Comparison of ENCODE assay signal across 8 mouse cellular contexts in genomic region chr3:52196047-52196935, GRCm38 (mm10).
A peak's percentile ranks its signal among the peaks of the same experiment; 100 is the strongest.
DNase-seq lines count a peak whose midpoint lies in the region; ATAC-seq and TF ChIP-seq lines count a peak whose summit lies in the region.

No protein-coding gene starts in this region.

- peak; percentile 71 for ATAC-seq in intestine, postnatal 0 days
- ATAC-seq in limb, embryonic 13.5 days (ENCODE audit: low FRiP score, low read depth): peak; percentile 72
- peak; percentile 89 for ATAC-seq in midbrain, embryonic 13.5 days
- no peak for ATAC-seq in erythroid progenitor cell, adult 5-6 weeks (replicated peaks; ENCODE audit: low FRiP score, poor library complexity, severe bottlenecking)

- peaks cover 6% of the 10 kb centered on the region for H3K4me1 ChIP-seq in intestine, postnatal 0 days (replicated peaks; ENCODE audit: control insufficient read depth, insufficient read depth, low read length)
- peaks cover 26% of the 10 kb centered on the region for H3K4me1 ChIP-seq in limb, embryonic 13.5 days
- H3K4me1 ChIP-seq in midbrain, embryonic 13.5 days (replicated peaks): peaks cover 16% of the 10 kb centered on the region
- H3K4me1 ChIP-seq in small intestine, adult 2 months (ENCODE audit: control insufficient read depth, insufficient read depth, insufficient read length, low read length): peaks cover 13% of the 10 kb centered on the region

- H3K27me3 ChIP-seq in intestine, postnatal 0 days (replicated peaks; ENCODE audit: control insufficient read depth, insufficient read depth, low read length): no peaks in the 10 kb centered on the region
- no peaks in the 10 kb centered on the region; the same call in 1 of the 2 replicates for H3K27me3 ChIP-seq in limb, embryonic 13.5 days
- no peaks in the 10 kb centered on the region for H3K27me3 ChIP-seq in midbrain, embryonic 13.5 days
- H3K27me3 ChIP-seq in small intestine, adult 2 months (ENCODE audit: control insufficient read depth, insufficient read depth, low read length): no peaks in the 10 kb centered on the region

- WGBS in intestine, postnatal 0 days: 4% methylated on average over 37 of the region's 39 CpGs
- 6% methylated on average over 33 of the region's 39 CpGs for WGBS in limb, embryonic 13.5 days
- 2% methylated on average over 29 of the region's 39 CpGs for WGBS in midbrain, embryonic 13.5 days
- WGBS in small intestine, adult 2 months: 5% methylated on average over 38 of the region's 39 CpGs

- no peak overlapping the region; the same call in 1 of the 2 replicates for H3K27ac ChIP-seq in intestine, postnatal 0 days (ENCODE audit: low read depth, low read length)
- H3K27ac ChIP-seq in limb, embryonic 13.5 days: no peak overlapping the region
- peak overlapping the region; percentile 91 for H3K27ac ChIP-seq in midbrain, embryonic 13.5 days
- H3K27ac ChIP-seq in small intestine, adult 2 months (ENCODE audit: insufficient read depth, low read depth, low read length): no peak overlapping the region

- peak overlapping the region; percentile 90 for H3K4me2 ChIP-seq in intestine, postnatal 0 days (replicated peaks; ENCODE audit: low read depth)
- peak overlapping the region; percentile 91 for H3K4me2 ChIP-seq in limb, embryonic 13.5 days (replicated peaks)
- peak overlapping the region; percentile 71 for H3K4me2 ChIP-seq in midbrain, embryonic 13.5 days (replicated peaks)

- peak; percentile 89 for DNase-seq in adrenal gland, postnatal 10 days
- peak; percentile 96 for DNase-seq in embryo, embryonic 10 days (ENCODE audit: low spot score)
- DNase-seq in heart, adult 11 months: peak; percentile 98

- peak; percentile 85 for TF ChIP-seq CTCF in intestine, postnatal 0 days (IDR thresholded peaks at IDR 0.05; ENCODE audit: low read depth)
- TF ChIP-seq CTCF in small intestine, adult 2 months (IDR thresholded peaks at IDR 0.05; ENCODE audit: extremely low read depth, insufficient read length, insufficient replicate concordance, low read depth, low read length): peak; percentile 79

- H3K36me3 ChIP-seq in intestine, postnatal 0 days (ENCODE audit: control insufficient read depth, insufficient read depth): no peaks in the 10 kb centered on the region
- no peaks in the 10 kb centered on the region for H3K36me3 ChIP-seq in limb, embryonic 13.5 days
- no peaks in the 10 kb centered on the region for H3K36me3 ChIP-seq in midbrain, embryonic 13.5 days
- H3K36me3 ChIP-seq in small intestine, adult 2 months (ENCODE audit: control insufficient read depth, insufficient read depth, low read length): no peaks in the 10 kb centered on the region

- no peaks in the 10 kb centered on the region for H3K9me3 ChIP-seq in intestine, postnatal 0 days (ENCODE audit: control insufficient read depth)
- no peaks in the 10 kb centered on the region for H3K9me3 ChIP-seq in limb, embryonic 13.5 days
- no peaks in the 10 kb centered on the region for H3K9me3 ChIP-seq in midbrain, embryonic 13.5 days

- TF ChIP-seq POLR2A in small intestine, adult 2 months (IDR thresholded peaks at IDR 0.05; ENCODE audit: low read depth, low read length): no peak

- peak overlapping the region; percentile 38 for H3K4me3 ChIP-seq in intestine, postnatal 0 days (ENCODE audit: low read depth, low read length)
- H3K4me3 ChIP-seq in limb, embryonic 13.5 days: peak overlapping the region; percentile 48
- H3K4me3 ChIP-seq in midbrain, embryonic 13.5 days (replicated peaks): peak overlapping the region; percentile 42
- peak overlapping the region; percentile 59 for H3K4me3 ChIP-seq in small intestine, adult 2 months (ENCODE audit: low read depth, low read length)

- peak overlapping the region; percentile 60 for H3K9ac ChIP-seq in intestine, postnatal 0 days (ENCODE audit: low read depth, low read length)
- H3K9ac ChIP-seq in limb, embryonic 13.5 days: peak overlapping the region; percentile 80
- H3K9ac ChIP-seq in midbrain, embryonic 13.5 days (replicated peaks): peak overlapping the region; percentile 80
